In genomic region chr9:69712714-69713525, GRCm38 (mm10) we compare ENCODE assay signal across 12 mouse cellular contexts. TPM values are rescaled to one million over a fixed set of nuclear protein-coding genes. Genes with fewer than 3 reads are reported as not detected.
DNase-seq lines count a peak whose midpoint lies in the region; ATAC-seq and TF ChIP-seq lines count a peak whose summit lies in the region.
"Had no signal": no experiment of that assay in that cellular context is flagged by ENCODE, and none has a peak within 500 bp of the region (broad histone marks: within the 10 kb centered on the region; RNA-seq: fewer than 3 reads in every experiment).

No protein-coding gene starts in this region.

- no peaks in the 10 kb centered on the region for H3K36me3 ChIP-seq in kidney, adult 2 months (ENCODE audit: control insufficient read depth, insufficient read depth, low read length)
- no peaks in the 10 kb centered on the region for H3K36me3 ChIP-seq in hindbrain, embryonic 13.5 days
- no peaks in the 10 kb centered on the region for H3K36me3 ChIP-seq in midbrain, embryonic 13.5 days
- H3K36me3 ChIP-seq: liver, embryonic 15.5 days had no signal

- no peaks in the 10 kb centered on the region for H3K27me3 ChIP-seq in kidney, adult 2 months (replicated peaks; ENCODE audit: control insufficient read depth, insufficient read depth, low read length)
- H3K27me3 ChIP-seq in hindbrain, embryonic 13.5 days: 0 out of 2 replicates have a peak, but pooled peaks cover 7% of the 10 kb centered on the region
- H3K27me3 ChIP-seq in midbrain, embryonic 13.5 days: peaks cover 8% of the 10 kb centered on the region; the same call in 1 of the 2 replicates
- H3K27me3 ChIP-seq: liver, embryonic 15.5 days had no signal

- TF ChIP-seq CTCF in kidney, adult 2 months (conservative IDR thresholded peaks at IDR 0.05; ENCODE audit: insufficient read depth, insufficient read length, low read depth, low read length): no peak
- no peak for TF ChIP-seq CTCF in brain, embryonic 14.5 days (IDR thresholded peaks at IDR 0.05; ENCODE audit: borderline replicate concordance, extremely low read depth, insufficient read depth, insufficient read length)

- 0 out of 2 replicates have a peak, but pooled peaks cover 4% of the 10 kb centered on the region for H3K9me3 ChIP-seq in hindbrain, embryonic 13.5 days
- H3K9me3 ChIP-seq in midbrain, embryonic 13.5 days: 0 out of 2 replicates have a peak, but pooled peaks cover 3% of the 10 kb centered on the region
- H3K9me3 ChIP-seq: liver, embryonic 15.5 days had no signal

- H3K4me2 ChIP-seq in hindbrain, embryonic 13.5 days: no peak overlapping the region
- H3K4me2 ChIP-seq in midbrain, embryonic 13.5 days (replicated peaks): 0 out of 2 replicates have a peak overlapping the region, but pooled peaks have one; percentile 46
- H3K4me2 ChIP-seq: liver, embryonic 15.5 days had no signal

- H3K4me1 ChIP-seq in kidney, adult 2 months (ENCODE audit: control insufficient read depth, insufficient read depth, low read length): no peaks in the 10 kb centered on the region
- peaks cover 35% of the 10 kb centered on the region for H3K4me1 ChIP-seq in hindbrain, embryonic 13.5 days (replicated peaks)
- peaks cover 37% of the 10 kb centered on the region for H3K4me1 ChIP-seq in midbrain, embryonic 13.5 days (replicated peaks)

- no peak overlapping the region for H3K27ac ChIP-seq in kidney, adult 2 months (ENCODE audit: insufficient read depth, low read depth, low read length)
- H3K27ac ChIP-seq in hindbrain, embryonic 13.5 days: peak overlapping the region; percentile 72
- no peak overlapping the region for H3K27ac ChIP-seq in midbrain, embryonic 13.5 days
- H3K27ac ChIP-seq: liver, embryonic 15.5 days had no signal

- H3K9ac ChIP-seq in hindbrain, embryonic 13.5 days: no peak overlapping the region
- no peak overlapping the region for H3K9ac ChIP-seq in midbrain, embryonic 13.5 days (replicated peaks)
- H3K9ac ChIP-seq: liver, embryonic 15.5 days had no signal

- peak; percentile 20 for DNase-seq in kidney, adult 2 months
- no peak for DNase-seq in kidney, adult 8-10 months
- DNase-seq in brain, embryonic 14.5 days (ENCODE audit: low read depth): peak; percentile 31
- DNase-seq in layer of hippocampus, adult 9-10 months (ENCODE audit: low spot score): no peak
- no peak for DNase-seq in heart, postnatal 25 days (ENCODE audit: low spot score)
- DNase-seq: cerebellum, adult 11 months; heart, postnatal 10 days; thymus, postnatal 25 days had no signal

- no peak overlapping the region for H3K4me3 ChIP-seq in kidney, adult 2 months (ENCODE audit: insufficient read depth, low read depth, low read length)
- no peak overlapping the region for H3K4me3 ChIP-seq in hindbrain, embryonic 13.5 days
- no peak overlapping the region for H3K4me3 ChIP-seq in midbrain, embryonic 13.5 days (replicated peaks)
- H3K4me3 ChIP-seq: liver, embryonic 15.5 days had no signal

- intact Hi-C loops in heart, postnatal 25 days (cut with DNase I): no loop called here

- ATAC-seq in hindbrain, embryonic 13.5 days (ENCODE audit: low FRiP score): no peak
- no peak for ATAC-seq in midbrain, embryonic 13.5 days
- ATAC-seq in megakaryocyte-erythroid progenitor cell, adult 5-6 weeks (replicated peaks; ENCODE audit: low FRiP score, low TSS enrichment, poor library complexity, severe bottlenecking): no peak

- no peak for TF ChIP-seq POLR2A in kidney, adult 2 months (IDR thresholded peaks at IDR 0.05; ENCODE audit: low read depth, low read length)
- no peak for TF ChIP-seq POLR2A in brain, embryonic 14.5 days (IDR thresholded peaks at IDR 0.05; ENCODE audit: borderline replicate concordance, extremely low read depth, insufficient read depth, insufficient read length, poor library complexity, severe bottlenecking)

- 36% methylated on average over 12 of the region's 12 CpGs for WGBS in kidney, adult 2 months
- 9% methylated on average over 12 of the region's 12 CpGs for WGBS in hindbrain, embryonic 13.5 days
- WGBS in midbrain, embryonic 13.5 days: 8% methylated on average over 12 of the region's 12 CpGs

RNA-seq across cellular contexts. Expression of gene Foxb1, which starts 47.8 kb away (rescaled TPM):
- not detected in 2 replicates for polyA plus RNA-seq in kidney, adult 2 months (2012; rRNA removed)
- 10.1 and 14.1 TPM in 2 replicates for polyA plus RNA-seq in brain, embryonic 14.5 days (2012; rRNA removed)
- 8.5 and 10.5 TPM in 2 replicates for polyA plus RNA-seq in hindbrain, embryonic 13.5 days (2015; fragmentation: Nextera tagmentation; extraction: Ambion mirVana)
- polyA plus RNA-seq in midbrain, embryonic 13.5 days (2015; fragmentation: Nextera tagmentation; extraction: Ambion mirVana): 14.2 and 20.6 TPM in 2 replicates
- not detected in 2 replicates for total RNA-seq in megakaryocyte-erythroid progenitor cell, adult 5-6 weeks (2014; fragmentation: Nextera tagmentation)
- not detected in 2 replicates for total RNA-seq in megakaryocyte-erythroid progenitor cell, adult 5-6 weeks (2017)
- total RNA-seq in heart, postnatal 25 days (2021): not detected
- total RNA-seq: heart, postnatal 10 days had no signal
- polyA plus RNA-seq: liver, embryonic 15.5 days had no signal

Comparison
In these comparisons a context has a peak if more than half of its experiments do, and no peak if none do; other contexts are left out.
1. DNase-seq: peak in kidney, adult 2 months (single experiment) and brain, embryonic 14.5 days (single experiment); none in kidney, adult 8-10 months (0 of 2), layer of hippocampus, adult 9-10 months (single experiment) and heart, postnatal 25 days (single experiment).